Mouse (Mus musculus): ENCODE results near the gene Klf7. TPM values are rescaled to one million over a fixed set of nuclear protein-coding genes. Genes with fewer than 3 reads are reported as not detected.

Klf7 gene
- polyA plus RNA-seq, 1 experiment from 2014 or later: 17.9 TPM

DNA sequence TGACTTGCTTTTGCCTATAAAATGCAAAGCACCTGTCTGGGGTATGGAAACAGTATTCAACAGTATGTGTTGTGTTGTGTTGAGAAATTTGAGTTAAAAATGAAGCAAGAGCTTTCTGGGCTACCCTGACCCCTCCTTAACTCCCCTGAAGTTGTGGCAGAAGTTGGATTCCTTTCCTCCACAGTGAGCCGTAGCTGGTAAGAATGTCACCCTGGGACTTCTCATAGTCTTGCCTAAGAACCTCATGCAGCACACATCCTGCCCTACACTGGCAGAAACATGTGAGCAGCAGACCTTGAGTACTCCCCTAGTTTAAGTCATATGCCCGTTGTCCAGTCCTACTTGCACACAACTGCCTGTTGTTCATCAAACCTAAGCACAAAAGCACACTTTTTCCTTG lies 4.7 kb upstream of the Klf7 start:
- ATAC-seq (replicated peaks; ENCODE audit: low FRiP score, low read depth) (no peak), DNase-seq (ENCODE audit: low spot score) (no peak)
- Histone ChIP-seq H3K27ac (no peak overlapping the region), H3K4me2 (ENCODE audit: low read length) (no peak overlapping the region), H3K9ac (ENCODE audit: low read depth, low read length) (no peak overlapping the region), H3K36me3 (ENCODE audit: insufficient read depth, low read length) (no peaks in the 10 kb centered on the region), H3K4me1 (replicated peaks; ENCODE audit: insufficient read depth, low read length) (0 out of 2 replicates have a peak, but pooled peaks cover 2% of the 10 kb centered on the region), H3K27me3 (ENCODE audit: insufficient read depth, low read length) (no peaks in the 10 kb centered on the region), H3K9me3 (replicated peaks; ENCODE audit: low read length) (no peaks in the 10 kb centered on the region), H3K4me3 (replicated peaks; ENCODE audit: low read depth, low read length) (no peak overlapping the region)
- no peak for TF ChIP-seq CTCF (IDR thresholded peaks at IDR 0.05; ENCODE audit: low read depth)
- 78% methylated on average over 2 of the region's 2 CpGs for WGBS

GRCm38 (mm10) chr1:64122466-64122830 lies 366 bp upstream of the Klf7 start:
- ATAC-seq (replicated peaks; ENCODE audit: low FRiP score, low read depth) (no peak), DNase-seq (ENCODE audit: low spot score) (no peak)
- peak overlapping the region; percentile 99 for H3K9ac ChIP-seq (ENCODE audit: low read depth, low read length)
- no peaks in the 10 kb centered on the region for H3K27me3 ChIP-seq (ENCODE audit: insufficient read depth, low read length)
- H3K9me3 ChIP-seq (replicated peaks; ENCODE audit: low read length): no peaks in the 10 kb centered on the region
- H3K4me3 ChIP-seq (replicated peaks; ENCODE audit: low read depth, low read length): peak overlapping the region; percentile 91
- no peaks in the 10 kb centered on the region for H3K36me3 ChIP-seq (ENCODE audit: insufficient read depth, low read length)
- H3K4me1 ChIP-seq (replicated peaks; ENCODE audit: insufficient read depth, low read length): peaks cover 2% of the 10 kb centered on the region; the same call in 1 of the 2 replicates
- WGBS: 19% methylated on average over 9 of the region's 9 CpGs
- TF ChIP-seq CTCF (IDR thresholded peaks at IDR 0.05; ENCODE audit: low read depth): no peak
- peak overlapping the region; percentile 69 for H3K4me2 ChIP-seq (ENCODE audit: low read length)
- peak overlapping the region; percentile 100 for H3K27ac ChIP-seq

DNA sequence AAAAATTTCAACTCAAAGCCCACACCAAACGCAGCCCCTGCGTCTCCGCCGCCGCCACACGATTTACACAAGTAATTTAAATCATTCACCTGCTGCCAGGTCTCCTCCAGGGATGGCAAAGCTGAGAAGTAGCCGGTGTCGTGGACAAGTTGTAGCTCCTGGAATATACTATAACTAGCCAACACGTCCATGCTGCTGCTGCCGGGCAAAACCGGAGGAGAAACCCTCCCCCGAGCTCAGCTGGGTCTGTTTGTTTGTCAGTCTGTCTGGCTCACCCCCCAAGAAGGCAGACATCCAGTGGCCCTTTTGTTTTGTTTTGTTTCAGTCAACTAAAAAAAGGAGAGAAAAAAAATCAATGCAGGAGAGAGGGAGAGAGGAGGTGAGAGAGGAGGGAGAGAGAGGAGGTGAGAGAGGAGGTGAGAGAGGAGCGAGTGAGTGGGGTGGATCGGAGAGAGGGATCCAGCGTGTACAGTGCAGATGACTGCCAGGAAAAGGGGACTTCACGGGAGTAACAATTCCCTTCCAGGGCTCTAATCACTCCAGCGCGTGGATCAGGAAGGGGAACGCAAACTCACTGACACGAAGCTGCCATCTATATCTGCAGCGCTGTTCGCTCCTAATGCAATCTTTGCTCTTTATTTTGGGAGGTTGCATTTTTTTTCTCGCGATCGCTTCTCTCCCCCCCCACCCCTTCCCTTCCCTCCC lies 1.1 kb downstream of the Klf7 start:
- DNase-seq (ENCODE audit: low spot score): no peak
- Histone ChIP-seq H3K9ac (ENCODE audit: low read depth, low read length) (peak overlapping the region; percentile 69), H3K27me3 (ENCODE audit: insufficient read depth, low read length) (no peaks in the 10 kb centered on the region), H3K27ac (peak overlapping the region; percentile 93), H3K4me3 (replicated peaks; ENCODE audit: low read depth, low read length) (peak overlapping the region; percentile 91), H3K4me2 (ENCODE audit: low read length) (peak overlapping the region; percentile 81), H3K4me1 (replicated peaks; ENCODE audit: insufficient read depth, low read length) (peaks cover 2% of the 10 kb centered on the region; the same call in 1 of the 2 replicates), H3K9me3 (replicated peaks; ENCODE audit: low read length) (no peaks in the 10 kb centered on the region), H3K36me3 (ENCODE audit: insufficient read depth, low read length) (no peaks in the 10 kb centered on the region)
- no peak for TF ChIP-seq CTCF (IDR thresholded peaks at IDR 0.05; ENCODE audit: low read depth)
- ATAC-seq (replicated peaks; ENCODE audit: low FRiP score, low read depth): peak; percentile 10
- WGBS: 2% methylated on average over 25 of the region's 25 CpGs

DNA sequence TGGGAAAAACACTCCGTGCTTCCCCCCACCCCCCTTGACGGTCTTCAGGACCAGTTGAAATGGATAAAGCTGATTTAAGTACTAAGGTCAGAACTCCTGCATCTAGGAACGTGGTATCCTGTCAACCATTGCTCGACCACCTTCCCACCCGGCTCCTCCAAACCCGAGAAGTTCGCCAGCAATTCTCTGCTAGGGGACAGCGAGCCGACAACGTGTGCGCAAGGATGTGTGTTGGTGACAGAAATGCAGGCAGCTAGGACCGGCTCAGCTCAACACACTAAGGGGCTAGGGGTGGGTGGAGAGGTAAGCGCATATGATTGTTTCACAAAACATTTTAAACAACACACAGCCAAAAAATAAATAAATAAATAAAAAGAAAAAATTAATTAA lies 1.7 kb downstream of the Klf7 start:
- ATAC-seq (replicated peaks; ENCODE audit: low FRiP score, low read depth) (no peak), DNase-seq (ENCODE audit: low spot score) (peak; percentile 57)
- Histone ChIP-seq H3K27me3 (ENCODE audit: insufficient read depth, low read length) (no peaks in the 10 kb centered on the region), H3K4me3 (replicated peaks; ENCODE audit: low read depth, low read length) (peak overlapping the region; percentile 91), H3K9me3 (replicated peaks; ENCODE audit: low read length) (no peaks in the 10 kb centered on the region), H3K27ac (peak overlapping the region; percentile 93; the same call in 1 of the 2 replicates), H3K36me3 (ENCODE audit: insufficient read depth, low read length) (no peaks in the 10 kb centered on the region), H3K4me1 (replicated peaks; ENCODE audit: insufficient read depth, low read length) (peaks cover 2% of the 10 kb centered on the region; the same call in 1 of the 2 replicates), H3K4me2 (ENCODE audit: low read length) (peak overlapping the region; percentile 81), H3K9ac (ENCODE audit: low read depth, low read length) (peak overlapping the region; percentile 69)
- no peak for TF ChIP-seq CTCF (IDR thresholded peaks at IDR 0.05; ENCODE audit: low read depth)
- under 1% methylated on average over 13 of the region's 13 CpGs for WGBS

DNA sequence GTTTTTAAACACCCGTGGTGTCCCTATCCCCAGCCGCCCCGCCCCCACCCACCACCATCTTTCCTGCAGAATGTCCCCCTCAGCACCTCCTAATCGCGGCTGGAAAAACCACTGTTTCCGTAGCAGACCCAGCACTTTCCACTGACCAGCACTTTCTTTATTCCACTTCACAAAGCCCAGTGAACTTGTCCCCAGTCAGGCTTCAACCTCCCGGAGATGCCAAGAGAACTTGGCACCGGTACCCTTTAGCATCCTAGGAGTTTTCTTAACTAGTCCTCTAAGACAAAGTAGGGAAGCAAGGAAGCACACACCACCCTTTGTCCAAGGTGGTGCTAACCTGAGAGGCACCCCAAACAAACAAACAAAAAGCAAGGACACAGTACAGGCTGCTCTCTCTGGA lies 2.2 kb downstream of the Klf7 start:
- Histone ChIP-seq H3K9me3 (replicated peaks; ENCODE audit: low read length) (no peaks in the 10 kb centered on the region), H3K27me3 (ENCODE audit: insufficient read depth, low read length) (no peaks in the 10 kb centered on the region), H3K36me3 (ENCODE audit: insufficient read depth, low read length) (no peaks in the 10 kb centered on the region), H3K4me3 (replicated peaks; ENCODE audit: low read depth, low read length) (peak overlapping the region; percentile 91), H3K27ac (peak overlapping the region; percentile 93), H3K4me1 (replicated peaks; ENCODE audit: insufficient read depth, low read length) (peaks cover 2% of the 10 kb centered on the region; the same call in 1 of the 2 replicates), H3K9ac (ENCODE audit: low read depth, low read length) (peak overlapping the region; percentile 69), H3K4me2 (ENCODE audit: low read length) (peak overlapping the region; percentile 81)
- WGBS: 1% methylated on average over 8 of the region's 8 CpGs
- ATAC-seq (replicated peaks; ENCODE audit: low FRiP score, low read depth): no peak
- peak; percentile 47 for DNase-seq (ENCODE audit: low spot score)
- TF ChIP-seq CTCF (IDR thresholded peaks at IDR 0.05; ENCODE audit: low read depth): no peak

DNA sequence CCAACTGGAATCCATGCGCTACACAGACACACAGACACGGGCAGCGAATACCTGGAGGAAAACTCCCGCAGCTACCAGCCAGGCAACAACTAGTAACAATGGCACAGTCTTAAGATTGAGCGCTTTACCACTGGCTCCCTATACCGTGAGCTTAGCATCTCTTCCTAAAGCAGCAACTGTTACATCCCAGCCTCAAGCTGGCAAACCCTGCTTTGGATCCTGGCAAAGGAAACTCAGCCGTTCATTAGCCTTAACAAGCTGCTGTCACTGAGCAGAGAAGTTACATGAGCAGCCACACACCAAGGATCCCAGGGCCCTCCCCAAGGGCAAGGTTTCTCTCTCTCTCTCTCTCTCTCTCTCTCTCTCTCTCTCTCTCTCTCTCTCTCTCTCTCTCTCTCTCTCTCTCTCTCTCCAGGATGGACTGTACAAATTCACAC lies 2.7 kb downstream of the Klf7 start:
- Histone ChIP-seq H3K4me1 (replicated peaks; ENCODE audit: insufficient read depth, low read length) (peaks cover 2% of the 10 kb centered on the region; the same call in 1 of the 2 replicates), H3K27me3 (ENCODE audit: insufficient read depth, low read length) (no peaks in the 10 kb centered on the region), H3K4me3 (replicated peaks; ENCODE audit: low read depth, low read length) (peak overlapping the region; percentile 91), H3K4me2 (ENCODE audit: low read length) (peak overlapping the region; percentile 81), H3K9me3 (replicated peaks; ENCODE audit: low read length) (no peaks in the 10 kb centered on the region), H3K27ac (peak overlapping the region; percentile 93), H3K36me3 (ENCODE audit: insufficient read depth, low read length) (no peaks in the 10 kb centered on the region), H3K9ac (ENCODE audit: low read depth, low read length) (peak overlapping the region; percentile 69; the same call in 1 of the 2 replicates)
- TF ChIP-seq CTCF (IDR thresholded peaks at IDR 0.05; ENCODE audit: low read depth): no peak
- peak; percentile 43 for DNase-seq (ENCODE audit: low spot score)
- no peak for ATAC-seq (replicated peaks; ENCODE audit: low FRiP score, low read depth)
- 16% methylated on average over 7 of the region's 7 CpGs for WGBS

All from kidney, postnatal 0 days (tissue).